Mouse (Mus musculus): ENCODE data around the gene Rbms3.

Rbms3 gene

GRCm38 (mm10) chr9:116906955-116907354 lies 722.8 kb downstream of the Rbms3 start:
- no peak for DNase-seq (ENCODE audit: low read depth, low spot score)

- no peak for DNase-seq (ENCODE audit: low read depth, low spot score)
Observed at GRCm38 (mm10) chr9:116905646-116906045, 724.1 kb downstream of the Rbms3 start.

- no peak for DNase-seq (ENCODE audit: low read depth, low spot score)
Observed at GRCm38 (mm10) chr9:116903304-116903993, 726.3 kb downstream of the Rbms3 start.

GRCm38 (mm10) chr9:116899403-116899802 lies 730.3 kb downstream of the Rbms3 start:
- no peak for DNase-seq (ENCODE audit: low read depth, low spot score)

- no peak for DNase-seq (ENCODE audit: low read depth, low spot score)
Observed at GRCm38 (mm10) chr9:116886973-116887680, 742.6 kb downstream of the Rbms3 start.

- no peak for DNase-seq (ENCODE audit: low read depth, low spot score)
Observed at GRCm38 (mm10) chr9:116885617-116886016, 744.1 kb downstream of the Rbms3 start.

- no peak for DNase-seq (ENCODE audit: low read depth, low spot score)
Observed at GRCm38 (mm10) chr9:116880503-116880902, 749.2 kb downstream of the Rbms3 start.

GRCm38 (mm10) chr9:116879600-116880457 lies 749.9 kb downstream of the Rbms3 start:
- no peak for DNase-seq (ENCODE audit: low read depth, low spot score)

- no peak for DNase-seq (ENCODE audit: low read depth, low spot score)
Observed at GRCm38 (mm10) chr9:116876786-116877185, 752.9 kb downstream of the Rbms3 start.

GRCm38 (mm10) chr9:116873976-116874320 lies 755.8 kb downstream of the Rbms3 start:
- no peak for DNase-seq (ENCODE audit: low read depth, low spot score)

- DNase-seq (ENCODE audit: low read depth, low spot score) = peak; percentile 44
Observed at GRCm38 (mm10) chr9:116873033-116873975, 756.4 kb downstream of the Rbms3 start.

- no peak for DNase-seq (ENCODE audit: low read depth, low spot score)
Observed at GRCm38 (mm10) chr9:116872346-116872745, 757.4 kb downstream of the Rbms3 start.

GRCm38 (mm10) chr9:116871576-116871975 lies 758.1 kb downstream of the Rbms3 start:
- DNase-seq (ENCODE audit: low read depth, low spot score) = no peak

- no peak for DNase-seq (ENCODE audit: low read depth, low spot score)
Observed at GRCm38 (mm10) chr9:116866060-116866459, 763.7 kb downstream of the Rbms3 start.

- no peak for DNase-seq (ENCODE audit: low read depth, low spot score)
Observed at GRCm38 (mm10) chr9:116863626-116864025, 766.1 kb downstream of the Rbms3 start.

GRCm38 (mm10) chr9:116862341-116862740 lies 767.4 kb downstream of the Rbms3 start:
- DNase-seq (ENCODE audit: low read depth, low spot score) = no peak

GRCm38 (mm10) chr9:116857861-116858595 lies 771.7 kb downstream of the Rbms3 start:
- DNase-seq (ENCODE audit: low read depth, low spot score) = no peak

GRCm38 (mm10) chr9:116857151-116857550 lies 772.6 kb downstream of the Rbms3 start:
- DNase-seq (ENCODE audit: low read depth, low spot score) = no peak

- DNase-seq (ENCODE audit: low read depth, low spot score) = no peak
Observed at GRCm38 (mm10) chr9:116855744-116856143, 774.0 kb downstream of the Rbms3 start.

- DNase-seq (ENCODE audit: low read depth, low spot score) = no peak
Observed at GRCm38 (mm10) chr9:116848905-116849304, 780.8 kb downstream of the Rbms3 start.

Measured in skeletal muscle tissue, adult 2 months (tissue).